Mouse (Mus musculus) limb, embryonic 14.5 days (tissue): ENCODE data around the gene Fancc. TPM values are rescaled to one million over a fixed set of nuclear protein-coding genes. Genes with fewer than 3 reads are reported as not detected.
"Not testable (repeated sequence)": the region's sequence is repeated elsewhere in the genome, so short reads cannot be mapped to it uniquely, and the experiment has no call there.

Experiments used
- ATAC-seq: fragments of 200-750 bp; cut with Nextera tagmentation; 2 replicates; pipeline ENCODE4 v1.8.0; 2017; ENCODE audit warnings: low read depth, moderate number of reproducible peaks, moderate TSS enrichment; ENCODE audit not compliant: low FRiP score
- DNase-seq: peaks from one replicate; pipeline ENCODE4 v3.0.0-alpha.2; 2015; ENCODE audit warnings: low spot score
- H3K27ac ChIP-seq: fragments of 300-500 bp; sonication (generic); replicated peaks from 2 replicates; pipeline ENCODE4 v1.5.1; 2014; ENCODE audit warnings: low read depth, mild to moderate bottlenecking, low read length, moderate library complexity, mixed read lengths
- H3K27me3 ChIP-seq: fragments of 300-500 bp; sonication (generic); 2 replicates; pipeline ENCODE4 v1.6.1; 2014; ENCODE audit warnings: low read length, mixed read lengths; ENCODE audit not compliant: control insufficient read depth, insufficient read depth
- H3K36me3 ChIP-seq: fragments of 300-500 bp; sonication (generic); 2 replicates; pipeline ENCODE4 v1.6.1; 2014; ENCODE audit warnings: mild to moderate bottlenecking, low read length, moderate library complexity, mixed read lengths; ENCODE audit not compliant: control insufficient read depth, insufficient read depth
- H3K4me1 ChIP-seq: fragments of 300-500 bp; sonication (generic); 2 replicates; pipeline ENCODE4 v1.6.1; 2014; ENCODE audit warnings: antibody characterized with exemption, low read length, mixed read lengths; ENCODE audit not compliant: control insufficient read depth, insufficient read depth
- H3K4me2 ChIP-seq: fragments of 300-500 bp; sonication (generic); replicated peaks from 2 replicates; pipeline ENCODE4 v1.6.1; 2014; ENCODE audit warnings: low read depth, mild to moderate bottlenecking, low read length, moderate library complexity; ENCODE audit not compliant: severe bottlenecking
- H3K4me3 ChIP-seq: fragments of 300-500 bp; sonication (generic); replicated peaks from 2 replicates; pipeline ENCODE4 v1.5.1; 2014; ENCODE audit warnings: low read length
- H3K9ac ChIP-seq: fragments of 300-500 bp; sonication (generic); 2 replicates; pipeline ENCODE4 v1.6.1; 2014; ENCODE audit warnings: mild to moderate bottlenecking, low read depth, low read length, moderate library complexity; ENCODE audit not compliant: severe bottlenecking
- H3K9me3 ChIP-seq: fragments of 300-500 bp; sonication (generic); 2 replicates; pipeline ENCODE4 v1.6.1; 2016; ENCODE audit warnings: low read length; ENCODE audit not compliant: control insufficient read depth
- POLR2A ChIP-seq: fragments of 200-500 bp; IDR thresholded peaks from 2 replicates; pipeline ENCODE4 v1.8.0; 2012; ENCODE audit warnings: inconsistent platforms, mild to moderate bottlenecking, moderate library complexity, borderline replicate concordance; ENCODE audit not compliant: insufficient read depth, insufficient read length; ENCODE audit errors: extremely low read depth
- WGBS: fragments of 180-500 bp; shearing (Covaris S2); extraction: QIAGEN DNeasy Blood & Tissue Kit; methylation state at CpG from one replicate; pipeline ENCODE4 v1.1.7; 2014; 5-methylcytosine and 5-hydroxymethylcytosine counted together
- polyA plus RNA-seq, 2 experiments: library from polyadenylated mRNA; depleted of rRNA in 1 of 2; stranded (reverse) in 1 of 2; unstranded in 1 of 2; fragments of >200 nt; fragmentation: Nextera tagmentation in 1 of 2; extraction: Ambion mirVana in 1 of 2; gene quantifications; 2 replicates each; pipeline versions ENCODE4 v1.2.1 to v1.2.3; 2012 to 2014

The Fancc gene
- polyA plus RNA-seq, 2 experiments: 20.5 to 22.8 TPM

DNA sequence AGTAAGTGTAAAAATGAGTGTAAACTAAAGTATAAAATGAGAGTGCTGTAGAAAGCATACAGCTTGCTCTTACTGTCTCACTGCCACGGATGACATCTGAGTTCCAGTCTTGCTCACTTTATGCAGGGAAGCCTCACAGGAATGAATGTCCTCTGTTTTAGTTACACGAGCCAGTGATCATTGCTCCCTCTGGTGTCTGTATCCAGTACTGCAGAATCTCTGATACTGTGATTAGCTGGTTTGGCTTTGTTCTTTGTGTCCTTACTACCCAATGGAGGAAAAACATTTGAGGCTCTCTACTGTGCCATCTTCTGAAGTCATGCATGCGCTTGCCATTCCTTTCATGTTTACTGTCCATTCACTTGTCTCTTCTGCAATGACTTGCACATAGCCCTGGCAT, 140.5 kb downstream of the Fancc start:
- no peak overlapping the region for H3K27ac ChIP-seq
- no peak overlapping the region for H3K4me2 ChIP-seq
- TF ChIP-seq POLR2A: no peak
- peaks cover under 1% of the 10 kb centered on the region; the same call in 1 of the 2 replicates for H3K4me1 ChIP-seq
- WGBS: 35% methylated on average over 3 of the region's 3 CpGs
- H3K36me3 ChIP-seq: no peaks in the 10 kb centered on the region
- H3K9ac ChIP-seq: no peak overlapping the region
- H3K9me3 ChIP-seq: no peaks in the 10 kb centered on the region
- ATAC-seq: no peak
- H3K27me3 ChIP-seq: no peaks in the 10 kb centered on the region
- no peak overlapping the region for H3K4me3 ChIP-seq
- DNase-seq: peak; percentile 75

DNA sequence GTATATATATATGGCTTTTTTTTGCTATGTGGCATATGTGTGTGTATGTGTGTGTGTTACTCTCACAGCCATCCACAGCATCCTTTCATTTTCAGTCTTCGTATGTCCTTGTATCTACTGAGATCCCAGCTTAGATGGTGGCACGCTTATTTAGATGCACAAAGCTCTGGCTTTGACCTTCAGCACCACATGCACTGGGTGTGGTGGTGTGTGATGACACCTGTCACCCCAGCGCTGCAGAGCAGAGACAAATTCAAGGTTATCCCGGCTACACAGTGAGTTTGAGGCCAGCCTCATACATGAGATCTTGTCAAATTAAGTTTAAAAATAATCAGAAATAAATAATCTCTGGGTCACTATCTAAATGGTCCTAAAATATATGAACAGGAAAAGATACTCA, 141.0 kb downstream of the Fancc start:
- no peak overlapping the region for H3K4me2 ChIP-seq
- TF ChIP-seq POLR2A: no peak
- H3K9ac ChIP-seq: no peak overlapping the region
- no peaks in the 10 kb centered on the region for H3K36me3 ChIP-seq
- no peak for ATAC-seq
- no peak overlapping the region for H3K4me3 ChIP-seq
- no peaks in the 10 kb centered on the region for H3K27me3 ChIP-seq
- 95% methylated on average over 4 of the region's 4 CpGs for WGBS
- H3K27ac ChIP-seq: no peak overlapping the region
- H3K9me3 ChIP-seq: no peaks in the 10 kb centered on the region
- DNase-seq: no peak
- peaks cover 5% of the 10 kb centered on the region; the same call in 1 of the 2 replicates for H3K4me1 ChIP-seq

DNA sequence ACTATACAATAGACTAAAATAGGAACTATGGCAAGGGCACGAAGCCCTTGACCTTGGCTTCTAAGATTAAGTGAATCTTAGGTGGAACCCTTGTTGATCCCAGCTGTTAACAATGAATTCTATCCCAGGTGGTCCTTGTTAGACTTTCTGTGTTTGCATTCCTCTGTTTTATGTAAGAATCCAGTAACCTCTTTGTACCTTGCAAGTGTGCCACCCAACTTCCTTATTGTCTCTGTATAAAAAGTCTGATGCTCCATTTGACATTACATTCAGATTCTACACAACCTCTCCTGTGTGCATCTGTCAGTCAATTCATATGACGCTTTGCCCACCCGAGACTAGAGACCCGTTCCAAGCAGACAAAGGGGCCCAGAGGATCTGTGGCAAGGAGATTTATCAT, 143.8 kb downstream of the Fancc start:
- not testable (repeated sequence) for H3K4me1 ChIP-seq, H3K36me3 ChIP-seq, H3K4me2 ChIP-seq, H3K4me3 ChIP-seq, H3K9me3 ChIP-seq, H3K27me3 ChIP-seq, ATAC-seq, DNase-seq, H3K9ac ChIP-seq, H3K27ac ChIP-seq
- 85% methylated on average over 4 of the region's 4 CpGs for WGBS

DNA sequence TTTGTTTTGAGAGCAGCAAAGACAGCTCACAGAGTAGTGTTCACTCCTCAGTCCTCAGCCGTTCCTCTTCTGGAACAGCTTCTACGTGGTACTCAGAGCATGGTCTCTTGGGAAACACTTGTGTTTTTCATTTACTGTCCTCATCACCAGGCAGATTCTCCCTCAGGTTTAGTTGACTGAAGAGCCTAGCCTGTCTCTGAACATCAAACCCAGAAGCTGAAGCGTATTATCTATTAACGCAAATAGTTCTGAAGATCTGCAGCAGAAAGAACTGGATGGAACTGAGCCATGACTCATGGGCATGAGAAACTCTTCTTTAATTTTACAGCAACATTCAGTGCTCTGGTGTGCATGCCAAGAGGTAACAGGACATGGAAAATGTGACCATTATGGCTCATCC, 147.0 kb downstream of the Fancc start:
- peaks cover 5% of the 10 kb centered on the region; the same call in 1 of the 2 replicates for H3K4me1 ChIP-seq
- no peak overlapping the region for H3K4me3 ChIP-seq
- H3K36me3 ChIP-seq: no peaks in the 10 kb centered on the region
- no peak overlapping the region for H3K4me2 ChIP-seq
- no peak overlapping the region for H3K9ac ChIP-seq
- no peak overlapping the region for H3K27ac ChIP-seq
- 88% methylated on average over 4 of the region's 4 CpGs for WGBS
- TF ChIP-seq POLR2A: no peak
- H3K27me3 ChIP-seq: no peaks in the 10 kb centered on the region
- DNase-seq (no peak), ATAC-seq (no peak)
- H3K9me3 ChIP-seq: no peaks in the 10 kb centered on the region

DNA sequence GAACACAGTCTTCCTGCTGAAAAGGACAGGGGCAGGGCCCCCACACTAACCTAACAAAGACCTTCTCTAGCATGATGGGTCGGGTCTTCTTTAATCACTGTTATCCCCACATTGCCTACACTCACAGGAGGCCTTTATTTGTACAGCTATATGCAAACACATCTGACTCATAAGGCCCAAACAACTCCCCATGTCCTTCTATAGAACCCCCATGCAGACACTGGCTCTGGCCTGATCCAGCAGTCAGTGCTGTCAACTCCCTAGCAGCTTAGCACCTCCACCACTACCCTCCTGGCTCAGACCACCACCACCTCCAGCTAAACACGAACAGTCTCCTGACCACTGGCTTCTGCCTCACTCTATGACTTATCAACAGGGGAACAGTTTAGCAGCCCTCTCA, 149.4 kb downstream of the Fancc start:
- H3K4me2 ChIP-seq: no peak overlapping the region
- ATAC-seq (no peak), DNase-seq (no peak)
- H3K9ac ChIP-seq: no peak overlapping the region
- H3K4me3 ChIP-seq: no peak overlapping the region
- H3K27me3 ChIP-seq: no peaks in the 10 kb centered on the region
- no peak overlapping the region for H3K27ac ChIP-seq
- H3K4me1 ChIP-seq: peaks cover 5% of the 10 kb centered on the region; the same call in 1 of the 2 replicates
- no peaks in the 10 kb centered on the region for H3K36me3 ChIP-seq
- 83% methylated on average over 2 of the region's 2 CpGs for WGBS
- no peak for TF ChIP-seq POLR2A
- no peaks in the 10 kb centered on the region for H3K9me3 ChIP-seq
